Comparison of ENCODE assay signal across 10 mouse cellular contexts in the genomic region with DNA sequence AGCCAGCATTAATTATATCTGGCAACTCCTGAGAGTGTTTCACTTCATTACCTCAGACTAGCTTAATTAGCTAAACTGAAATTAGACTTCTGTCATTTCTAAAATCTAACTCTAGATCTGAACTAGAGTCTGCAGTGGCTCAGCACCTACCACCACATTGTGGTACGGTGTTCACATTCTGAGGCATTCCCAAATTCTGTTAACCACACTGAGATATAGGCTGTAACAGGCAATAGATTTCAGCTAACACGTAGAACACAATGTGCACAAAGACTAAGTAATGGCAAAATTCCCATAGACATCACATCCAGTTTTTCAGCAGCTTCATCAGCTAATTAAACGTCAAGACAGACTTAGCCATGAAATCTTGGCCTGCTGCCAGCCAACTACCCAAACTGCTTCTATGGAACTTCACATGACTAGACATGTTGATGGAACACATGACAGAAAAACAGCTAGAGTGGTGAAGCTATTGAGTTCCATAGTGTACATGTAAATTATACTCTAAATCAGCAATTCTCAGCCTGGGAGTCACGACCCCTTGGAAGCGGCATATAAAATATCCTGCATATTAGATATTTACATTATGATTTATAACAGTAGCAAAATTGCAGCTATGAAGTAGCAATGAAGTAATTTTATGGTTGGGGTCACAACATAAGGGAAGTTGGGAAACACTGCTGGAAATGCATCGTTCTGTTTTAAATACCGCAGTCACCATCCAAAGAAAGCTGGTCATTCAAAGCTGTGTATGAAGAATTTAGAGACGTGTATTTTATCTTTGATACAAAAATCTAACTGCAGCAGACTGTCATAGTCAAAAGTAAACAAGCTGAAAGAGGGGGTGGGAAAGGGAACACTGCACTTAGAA.
A peak's percentile ranks its signal among the peaks of the same experiment; 100 is the strongest.
DNase-seq lines count a peak whose midpoint lies in the region; ATAC-seq lines count a peak whose summit lies in the region.
"Had no signal": no experiment of that assay in that cellular context is flagged by ENCODE, and none has a peak within 500 bp of the region (broad histone marks: within the 10 kb centered on the region; RNA-seq: fewer than 3 reads in every experiment).

No protein-coding gene starts in this region.

- H3K9ac ChIP-seq in kidney, embryonic 15.5 days, result no peak overlapping the region
- H3K9ac ChIP-seq in kidney, embryonic 16.5 days (replicated peaks; ENCODE audit: low read length), result no peak overlapping the region
- no peak overlapping the region for H3K9ac ChIP-seq in forebrain, embryonic 12.5 days
- H3K9ac ChIP-seq in neural tube, embryonic 14.5 days (replicated peaks; ENCODE audit: low read depth, low read length), result no peak overlapping the region

- WGBS in kidney, embryonic 15.5 days, result 69% methylated on average over 8 of the region's 8 CpGs
- 70% methylated on average over 8 of the region's 8 CpGs for WGBS in kidney, embryonic 16.5 days
- 73% methylated on average over 8 of the region's 8 CpGs for WGBS in forebrain, embryonic 12.5 days
- WGBS in neural tube, embryonic 14.5 days, result 73% methylated on average over 8 of the region's 8 CpGs

- H3K27me3 ChIP-seq in kidney, embryonic 15.5 days, result no peaks in the 10 kb centered on the region
- H3K27me3 ChIP-seq in kidney, embryonic 16.5 days (ENCODE audit: insufficient read depth, low read length), result no peaks in the 10 kb centered on the region
- no peaks in the 10 kb centered on the region for H3K27me3 ChIP-seq in forebrain, embryonic 12.5 days
- no peaks in the 10 kb centered on the region for H3K27me3 ChIP-seq in neural tube, embryonic 14.5 days (ENCODE audit: control insufficient read depth, insufficient read depth, low read length)

- H3K36me3 ChIP-seq in kidney, embryonic 15.5 days, result peaks cover 22% of the 10 kb centered on the region
- peaks cover 5% of the 10 kb centered on the region; the same call in 1 of the 2 replicates for H3K36me3 ChIP-seq in kidney, embryonic 16.5 days (ENCODE audit: insufficient read depth, low read length)
- H3K36me3 ChIP-seq in forebrain, embryonic 12.5 days (replicated peaks), result peaks cover 12% of the 10 kb centered on the region; the same call in 1 of the 2 replicates
- no peaks in the 10 kb centered on the region for H3K36me3 ChIP-seq in neural tube, embryonic 14.5 days (ENCODE audit: control insufficient read depth, insufficient read depth, low read length)

- peak; percentile 55 to 60 for DNase-seq in right cerebral cortex, postnatal 10 days (ENCODE audit: low spot score in 2 of 2)
- DNase-seq in right cerebral cortex, adult 2 months (ENCODE audit: low spot score in 2 of 2), result no peak
- DNase-seq in ovary, postnatal 36 days (ENCODE audit: low spot score), result no peak
- DNase-seq in spleen, postnatal 4 days (ENCODE audit: low spot score in 2 of 2), result no peak
- DNase-seq: heart, adult 18-20 months; thymus, postnatal 14 days had no signal

- peaks cover 7% of the 10 kb centered on the region; the same call in 1 of the 2 replicates for H3K4me1 ChIP-seq in kidney, embryonic 15.5 days
- H3K4me1 ChIP-seq in kidney, embryonic 16.5 days (ENCODE audit: insufficient read depth, low read length), result peaks cover 19% of the 10 kb centered on the region
- H3K4me1 ChIP-seq in forebrain, embryonic 12.5 days, result peaks cover 8% of the 10 kb centered on the region; the same call in 1 of the 2 replicates
- 0 out of 2 replicates have a peak, but pooled peaks cover 3% of the 10 kb centered on the region for H3K4me1 ChIP-seq in neural tube, embryonic 14.5 days (ENCODE audit: control insufficient read depth, insufficient read depth, low read length)

- H3K4me2 ChIP-seq in kidney, embryonic 15.5 days, result no peak overlapping the region
- no peak overlapping the region for H3K4me2 ChIP-seq in kidney, embryonic 16.5 days (replicated peaks; ENCODE audit: low read depth, low read length)
- H3K4me2 ChIP-seq in forebrain, embryonic 12.5 days, result no peak overlapping the region
- no peak overlapping the region for H3K4me2 ChIP-seq in neural tube, embryonic 14.5 days (ENCODE audit: low read depth, low read length)

- H3K4me3 ChIP-seq in kidney, embryonic 15.5 days (replicated peaks), result no peak overlapping the region
- H3K4me3 ChIP-seq in kidney, embryonic 16.5 days (ENCODE audit: low read length), result no peak overlapping the region
- no peak overlapping the region for H3K4me3 ChIP-seq in forebrain, embryonic 12.5 days (replicated peaks)
- no peak overlapping the region for H3K4me3 ChIP-seq in neural tube, embryonic 14.5 days (ENCODE audit: low read depth, low read length)

- H3K9me3 ChIP-seq in kidney, embryonic 15.5 days (replicated peaks), result no peaks in the 10 kb centered on the region
- H3K9me3 ChIP-seq in kidney, embryonic 16.5 days (ENCODE audit: low read length), result no peaks in the 10 kb centered on the region
- no peaks in the 10 kb centered on the region for H3K9me3 ChIP-seq in forebrain, embryonic 12.5 days
- H3K9me3 ChIP-seq in neural tube, embryonic 14.5 days (ENCODE audit: control insufficient read depth, low read length), result no peaks in the 10 kb centered on the region

- ATAC-seq in kidney, embryonic 15.5 days (replicated peaks; ENCODE audit: low FRiP score), result 0 out of 2 replicates have a peak, but pooled peaks have one; percentile 25
- ATAC-seq in kidney, embryonic 16.5 days (ENCODE audit: low FRiP score, low TSS enrichment), result no peak; the same call in 1 of the 2 replicates
- peak; percentile 57; the same call in 1 of the 2 replicates for ATAC-seq in forebrain, embryonic 12.5 days (ENCODE audit: low FRiP score)
- ATAC-seq in neural tube, embryonic 14.5 days (ENCODE audit: low read depth), result peak; percentile 53; the same call in 1 of the 2 replicates

- H3K27ac ChIP-seq in kidney, embryonic 15.5 days, result no peak overlapping the region
- H3K27ac ChIP-seq in kidney, embryonic 16.5 days (ENCODE audit: low read length), result no peak overlapping the region
- peak overlapping the region; percentile 67; the same call in 1 of the 2 replicates for H3K27ac ChIP-seq in forebrain, embryonic 12.5 days
- H3K27ac ChIP-seq in neural tube, embryonic 14.5 days (ENCODE audit: low read depth, low read length), result no peak overlapping the region

Comparison
In these comparisons a context has a peak if more than half of its experiments do, and no peak if none do; other contexts are left out.
1. DNase-seq: peak in right cerebral cortex, postnatal 10 days (2 of 2); none in right cerebral cortex, adult 2 months (0 of 2), ovary, postnatal 36 days (single experiment) and spleen, postnatal 4 days (0 of 2).